Mouse (Mus musculus) monocyte, adult 2 months (primary cell): ENCODE results near the gene Olig1.
"Not testable (repeated sequence)": the region's sequence is repeated elsewhere in the genome, so short reads cannot be mapped to it uniquely, and the experiment has no call there.

ENCODE experiments used
- DNase-seq, 2 experiments: peaks; one replicate each; pipeline ENCODE4 v3.0.0; 2022; ENCODE audit warnings: low spot score in 2 of 2, low read depth in 1 of 2

Olig1 gene

DNA sequence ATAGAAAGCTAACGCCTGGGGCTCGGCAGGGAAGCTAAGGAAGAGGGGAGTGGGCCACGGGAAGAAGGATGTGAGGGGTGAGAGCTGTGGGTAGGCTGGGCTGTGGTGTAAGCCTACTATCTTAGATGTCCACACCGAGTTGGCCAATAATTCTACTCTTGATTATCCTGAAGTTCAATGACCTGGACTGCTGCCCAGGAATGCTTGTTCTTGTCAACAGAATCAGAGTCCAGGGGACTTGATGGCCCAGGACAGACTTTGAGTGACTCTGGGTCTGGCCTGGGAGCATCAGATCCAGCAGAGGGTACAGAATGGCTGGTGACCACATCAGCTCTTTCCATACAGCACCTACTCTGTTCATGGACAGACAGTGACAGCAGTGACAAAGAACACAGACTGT is 30.5 kb upstream of the Olig1 start:
- DNase-seq = no peak

- no peak for DNase-seq
Observed at GRCm38 (mm10) chr16:91246292-91246691, 23.3 kb upstream of the Olig1 start.

GRCm38 (mm10) chr16:91255419-91256164 is 14.0 kb upstream of the Olig1 start:
- DNase-seq = not testable (repeated sequence)

DNA sequence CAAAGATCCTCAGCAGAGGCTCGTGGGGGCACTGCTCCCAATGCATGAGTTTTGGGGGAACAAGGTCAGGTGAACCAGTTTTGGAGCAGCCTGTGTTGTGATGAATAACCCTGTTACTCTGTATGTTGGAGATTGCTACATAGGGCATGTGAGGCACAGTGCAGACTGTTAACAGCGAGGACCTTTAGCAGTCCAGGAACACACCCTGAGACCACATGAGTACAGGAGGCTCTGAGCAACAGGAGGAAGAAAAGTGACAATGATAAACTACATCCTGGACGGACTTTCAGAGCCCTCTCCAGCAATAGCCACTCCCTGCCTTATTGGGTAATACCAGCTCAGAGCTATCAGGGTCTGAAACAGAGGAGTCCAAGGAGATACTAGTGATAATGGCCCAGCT is 10.6 kb upstream of the Olig1 start:
- DNase-seq = no peak

- DNase-seq = no peak
Observed at GRCm38 (mm10) chr16:91260861-91261260, 8.7 kb upstream of the Olig1 start.

GRCm38 (mm10) chr16:91262467-91263220 is 6.9 kb upstream of the Olig1 start:
- DNase-seq = no peak

DNA sequence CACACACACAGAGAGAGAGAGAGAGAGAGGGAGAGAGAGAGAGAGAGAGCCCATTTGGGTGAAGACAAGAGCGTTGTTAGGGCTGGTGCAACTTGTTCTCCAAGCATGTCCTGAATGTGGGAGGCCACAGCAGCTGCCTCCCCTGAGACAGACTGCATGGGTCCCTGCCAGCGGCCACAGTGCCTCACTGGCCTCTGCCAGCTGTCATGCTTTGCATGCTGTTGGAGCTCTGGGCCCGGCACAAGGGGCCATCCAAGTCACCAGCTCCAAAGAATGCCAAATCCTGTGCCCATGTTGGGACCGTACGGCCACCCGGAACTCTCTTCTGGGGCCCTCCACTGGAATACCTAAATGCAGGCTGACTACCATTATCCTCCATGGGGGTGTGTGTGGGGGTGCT is 3.6 kb upstream of the Olig1 start:
- DNase-seq = no peak

DNA sequence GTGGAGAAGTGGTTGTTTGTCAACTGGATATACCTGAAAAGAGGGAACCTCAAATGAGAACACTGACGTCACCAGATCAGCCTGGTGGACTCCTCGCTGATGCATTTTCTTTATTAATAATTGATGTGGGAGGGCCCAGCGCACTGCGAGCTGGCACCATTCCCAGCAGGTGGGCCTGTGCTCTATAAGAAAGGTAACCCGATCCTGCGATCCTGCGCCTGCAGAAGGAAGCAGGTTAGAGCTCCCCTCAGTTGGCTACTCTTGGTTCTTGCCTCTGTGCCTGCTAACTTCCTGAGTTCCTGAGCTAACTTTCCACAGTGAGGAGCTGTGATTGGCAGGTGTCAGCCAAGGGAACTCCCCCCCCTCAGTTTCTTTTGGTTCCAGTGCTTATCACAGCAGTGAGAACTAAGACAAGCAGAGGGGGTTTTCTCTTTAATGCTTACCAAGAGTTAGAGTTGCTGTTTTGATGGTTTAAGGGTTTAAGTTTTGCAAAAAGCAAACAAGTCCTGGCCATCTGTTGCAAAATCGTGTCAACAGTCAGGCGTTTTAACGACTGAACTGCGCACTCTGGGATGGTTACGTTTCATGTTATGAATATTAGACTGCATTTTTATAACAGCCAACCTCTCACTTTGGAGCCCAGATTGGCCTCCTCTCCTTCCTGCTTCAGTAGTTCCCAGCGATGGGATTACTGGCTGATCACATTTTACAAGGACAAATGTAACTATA is 684 bp upstream of the Olig1 start:
- DNase-seq = no peak

- no peak for DNase-seq
Observed at GRCm38 (mm10) chr16:91270212-91270971, 820 bp downstream of the Olig1 start.

DNA sequence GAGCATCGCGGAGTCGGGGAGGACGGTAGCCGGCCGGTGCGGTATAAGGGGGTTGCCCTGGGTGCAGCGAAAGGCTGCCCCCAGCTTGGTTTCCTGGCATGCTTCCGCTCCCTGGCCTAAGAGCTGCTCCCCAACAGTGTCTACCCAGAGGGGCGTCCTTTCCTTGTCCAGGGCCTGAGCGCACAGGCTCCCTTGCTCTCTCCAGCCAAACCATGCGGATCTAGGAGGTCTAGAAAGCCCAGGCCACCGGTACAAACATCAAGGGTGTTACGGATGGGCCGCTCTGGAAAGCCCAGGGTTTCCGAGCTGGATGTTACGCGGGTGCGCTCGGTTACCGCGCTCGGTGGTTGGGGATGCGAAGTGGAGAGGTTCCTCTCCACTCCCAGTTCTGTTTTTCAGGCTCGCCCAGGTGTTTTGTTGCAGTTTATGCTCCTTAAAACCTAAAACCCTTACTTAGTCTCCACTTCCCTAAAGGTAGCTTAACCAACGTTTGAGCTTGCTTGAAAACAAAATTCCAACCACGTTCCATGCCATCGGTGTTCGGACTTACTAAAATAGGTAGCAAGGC is 1.5 kb downstream of the Olig1 start:
- no peak for DNase-seq

DNA sequence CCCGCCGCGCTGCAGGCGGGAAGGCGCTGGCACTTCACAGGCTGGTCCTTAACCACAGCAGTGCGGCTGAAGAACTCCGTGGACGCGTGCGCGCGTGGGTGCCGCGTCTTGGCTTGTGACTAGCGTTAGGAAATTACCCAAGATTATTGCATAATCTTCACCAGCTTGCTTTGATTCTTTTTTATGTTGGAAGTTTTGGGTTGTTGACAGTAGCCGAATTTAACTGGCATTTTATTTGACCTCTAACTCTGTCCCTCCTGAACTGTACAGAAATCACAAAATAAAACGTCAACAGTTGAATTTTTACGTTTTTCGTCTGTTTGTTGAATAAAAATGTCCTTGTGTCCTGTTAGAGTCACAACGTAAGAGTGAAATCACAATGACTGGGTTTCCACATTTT is 2.1 kb downstream of the Olig1 start:
- DNase-seq = no peak

DNA sequence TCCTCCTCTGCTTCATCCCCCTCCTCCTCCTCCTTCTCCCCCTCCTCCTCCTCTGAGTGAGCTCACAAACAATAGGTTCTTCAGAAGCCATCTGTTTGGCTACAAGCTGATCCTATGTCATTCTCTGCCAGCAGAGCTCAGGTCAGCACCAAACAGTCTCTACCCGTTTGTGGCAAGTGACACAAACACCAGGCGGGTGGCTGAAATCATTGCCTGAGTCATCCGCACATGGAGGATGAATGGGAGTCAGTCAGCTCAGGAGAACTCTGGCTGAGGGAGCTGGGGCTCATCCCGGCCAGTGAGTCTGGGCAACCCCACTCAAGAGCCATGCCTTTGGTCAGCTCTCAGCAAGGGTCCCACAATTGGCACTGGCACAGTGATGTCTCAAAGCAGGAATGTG is 10.9 kb downstream of the Olig1 start:
- DNase-seq = no peak

DNA sequence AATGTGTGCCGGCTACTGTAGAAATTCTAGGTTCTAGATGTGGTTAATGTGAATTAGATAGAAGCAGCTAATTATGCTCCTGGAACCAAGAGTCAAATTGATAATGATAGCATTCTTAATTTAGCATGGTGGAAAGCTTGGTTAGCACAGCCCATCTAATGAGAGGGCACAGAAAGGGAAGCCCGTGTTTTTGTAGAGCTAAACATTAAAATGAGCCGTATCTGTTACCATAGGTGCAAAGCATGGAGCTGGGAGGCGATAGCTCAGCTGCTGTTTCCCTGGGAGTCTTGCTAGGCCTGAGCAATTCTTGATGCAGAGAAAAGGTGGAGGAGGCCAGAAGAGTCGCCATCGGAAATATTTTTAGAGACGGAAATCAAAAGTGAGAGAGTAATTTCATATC is 22.5 kb downstream of the Olig1 start:
- DNase-seq = no peak

- no peak for DNase-seq
Observed at GRCm38 (mm10) chr16:91292719-91293333, 23.3 kb downstream of the Olig1 start.

DNA sequence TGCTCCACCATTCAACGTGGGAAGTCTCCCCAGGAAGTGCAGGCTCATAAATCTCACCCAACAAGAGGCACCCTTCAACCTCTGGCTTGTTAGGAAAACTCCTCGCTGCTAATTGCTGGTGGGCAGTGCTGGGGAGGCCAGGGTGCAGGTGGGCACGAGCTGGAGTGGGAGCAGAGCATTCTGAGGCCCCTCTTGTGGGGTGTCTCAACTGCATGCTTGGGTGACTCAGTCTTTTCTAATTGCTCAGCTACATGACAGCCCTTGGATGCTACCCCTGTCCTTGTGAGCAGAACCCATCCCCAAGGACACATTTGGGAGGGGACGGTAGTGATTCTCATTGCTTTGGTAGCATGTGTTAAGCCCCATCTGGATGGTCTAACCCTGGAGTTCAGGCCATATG is 28.2 kb downstream of the Olig1 start:
- no peak for DNase-seq

DNA sequence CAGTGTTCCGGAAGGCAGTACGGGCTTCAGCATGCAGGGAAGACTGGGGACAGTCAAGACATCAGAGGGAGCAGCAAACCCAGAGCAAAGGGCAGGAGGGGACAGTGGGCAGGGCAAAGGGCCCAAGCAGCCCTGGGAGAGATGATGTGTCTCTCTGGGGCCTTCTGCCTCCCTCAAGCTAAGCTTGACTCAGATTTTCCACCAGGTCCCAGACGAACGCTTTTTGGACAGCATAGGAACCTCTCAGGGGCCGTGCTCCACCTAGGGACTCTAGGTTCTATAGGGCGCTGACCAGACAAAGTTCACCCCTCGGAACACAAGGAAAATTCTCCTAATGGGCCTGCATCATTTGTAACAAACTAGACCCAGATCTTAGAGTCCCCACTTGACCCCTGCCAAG is 29.8 kb downstream of the Olig1 start:
- DNase-seq = no peak

- no peak for DNase-seq
Observed at GRCm38 (mm10) chr16:91300641-91301441, 31.3 kb downstream of the Olig1 start.

DNA sequence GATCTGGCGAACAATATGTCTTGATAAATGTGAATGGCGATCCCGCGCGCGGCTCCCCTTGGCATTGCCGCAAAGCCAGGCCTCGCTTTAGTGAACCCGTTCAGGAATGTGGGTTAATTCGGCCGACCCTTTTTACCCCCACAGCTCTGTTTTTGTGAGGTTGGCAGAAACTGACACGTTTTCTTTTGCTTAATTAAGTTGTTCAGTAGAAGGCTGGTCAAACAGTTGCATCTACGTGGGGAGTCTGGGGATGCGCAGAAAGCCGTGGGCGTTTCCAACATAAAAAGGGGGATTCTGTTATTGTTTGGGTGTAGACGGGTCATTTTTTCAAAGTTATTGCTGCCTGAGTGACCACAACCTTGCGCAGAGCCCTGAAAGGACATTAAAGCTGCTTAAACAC is 31.9 kb downstream of the Olig1 start:
- DNase-seq = no peak

DNA sequence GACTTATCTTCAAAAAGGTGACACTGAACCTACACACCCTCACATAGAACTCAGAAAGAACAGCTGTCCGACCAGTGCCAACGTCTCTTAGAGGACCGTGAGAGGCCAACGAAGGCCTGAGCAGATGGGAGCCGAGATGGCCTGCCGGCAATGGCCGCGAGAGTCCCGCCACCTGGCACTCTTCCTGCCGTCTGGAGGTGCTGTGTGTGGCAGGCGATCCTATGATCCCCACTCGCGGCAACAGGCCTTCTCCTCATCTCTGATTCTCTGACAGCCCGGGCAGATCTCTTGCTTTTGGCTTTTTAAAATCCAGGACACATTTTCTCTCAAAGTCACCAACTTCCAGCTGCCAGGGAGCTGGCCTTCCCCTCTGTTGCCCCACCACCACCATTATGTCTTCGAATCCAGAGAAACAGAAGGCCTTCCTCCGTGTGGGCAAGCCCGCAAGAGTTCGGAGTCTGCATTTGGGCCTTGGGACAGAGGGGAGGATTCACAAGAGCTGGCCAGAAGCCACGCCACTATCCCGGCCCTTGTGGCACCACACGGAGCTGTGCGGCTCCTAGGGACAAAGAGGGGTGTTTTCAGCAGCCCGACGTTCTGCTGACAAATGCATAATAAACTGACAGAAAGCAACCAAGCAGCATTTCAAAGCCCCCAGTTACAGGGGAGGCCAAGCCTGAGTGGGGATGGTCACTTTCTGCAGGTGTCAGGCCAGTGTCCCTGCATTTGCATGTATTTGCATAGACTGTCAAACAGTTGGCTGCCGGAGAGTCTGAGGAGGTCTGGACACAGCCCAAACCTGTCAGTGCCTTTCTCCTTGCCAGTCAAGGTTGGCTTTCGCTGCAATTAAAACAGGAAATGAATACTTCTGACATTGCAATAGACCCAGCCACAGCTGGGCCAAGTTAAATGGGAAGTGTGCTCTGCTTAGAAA is 34.5 kb downstream of the Olig1 start:
- peak in 1 of 2 experiments; percentile 6 for DNase-seq
